Mouse (Mus musculus): Measurements from ENCODE around the gene Golm1.

Golm1 gene

DNA sequence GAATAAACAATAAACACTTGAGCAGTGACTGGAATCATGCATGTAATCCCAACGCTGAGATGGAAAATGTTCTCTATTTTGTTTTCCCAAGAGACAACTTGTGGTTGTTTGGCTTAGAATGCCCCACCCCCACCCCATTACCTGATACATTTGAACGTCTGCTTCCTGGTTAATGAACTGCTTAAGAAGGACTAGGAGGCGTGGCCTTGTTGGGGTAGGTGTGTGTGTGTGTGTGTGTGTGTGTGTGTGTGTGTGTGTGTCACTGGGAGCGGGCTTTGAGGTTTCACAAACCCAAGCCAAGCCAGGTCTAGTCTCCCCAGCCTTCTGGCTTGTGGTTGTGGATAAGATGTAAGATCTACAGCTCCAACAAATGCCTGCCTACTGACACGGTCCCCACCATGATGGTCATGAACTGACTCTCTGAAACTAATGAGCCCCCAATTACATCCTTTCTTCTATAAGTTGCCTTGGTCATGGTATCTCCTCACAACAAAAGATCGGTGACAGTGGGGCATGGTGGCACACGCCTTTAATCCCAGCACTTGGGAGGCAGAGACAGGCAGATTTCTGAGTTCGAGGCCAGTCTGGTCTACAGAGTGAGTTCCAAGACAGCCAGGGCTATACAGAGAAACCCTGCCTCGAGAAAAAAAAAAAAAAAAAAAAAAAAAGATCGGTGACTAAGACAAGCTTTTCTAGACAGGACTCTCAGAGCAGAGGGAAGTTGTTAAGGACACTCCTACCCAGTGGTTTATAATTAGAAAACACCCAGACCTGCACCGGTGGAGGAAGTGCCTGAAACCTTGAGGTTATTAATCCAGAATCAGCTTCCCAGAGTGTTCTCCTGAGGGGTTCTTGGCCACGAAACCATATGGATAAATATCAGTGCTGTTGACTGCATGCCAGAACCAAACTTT lies 962 bp upstream of the Golm1 start:
- no peak for DNase-seq (ENCODE audit: low spot score)

DNA sequence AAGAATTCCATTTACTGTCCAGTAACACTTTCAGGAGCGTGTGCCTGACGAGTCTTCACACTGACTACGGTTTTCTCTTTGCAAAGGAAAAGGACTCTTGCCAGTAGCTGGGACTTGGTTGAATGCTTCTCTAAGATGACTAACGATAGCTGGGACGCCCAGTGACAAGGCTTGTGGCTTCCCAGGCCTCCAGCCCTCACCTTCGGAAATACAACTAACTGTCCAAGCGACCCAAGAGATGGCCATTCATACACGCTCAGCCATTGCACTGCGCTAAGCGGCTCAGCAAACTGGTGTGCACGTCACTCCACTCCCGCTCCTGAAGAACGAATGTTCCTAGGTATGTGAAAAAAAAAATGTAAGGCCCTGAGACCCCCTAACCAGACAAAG lies 855 bp downstream of the Golm1 start:
- no peak for DNase-seq (ENCODE audit: low spot score)

DNA sequence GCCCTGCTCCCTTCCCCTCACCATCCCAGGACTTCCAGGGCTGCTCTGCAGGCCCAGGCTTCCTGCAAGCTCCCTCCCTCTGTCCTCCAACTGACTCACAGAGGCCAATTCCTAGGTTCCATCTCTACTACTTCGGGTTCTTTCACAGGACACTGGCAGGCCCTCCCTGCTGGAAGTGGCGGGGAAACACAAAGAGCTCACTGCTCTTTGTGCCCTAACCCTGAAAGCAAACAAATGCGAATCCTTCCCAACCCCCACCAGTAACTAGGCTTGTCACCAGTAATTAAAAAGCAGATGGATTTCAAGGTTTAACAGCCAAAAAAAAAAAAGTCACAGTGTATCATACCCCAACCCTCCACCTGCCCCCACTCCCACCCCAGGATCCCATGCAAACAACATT lies 1.4 kb downstream of the Golm1 start:
- no peak for DNase-seq (ENCODE audit: low spot score)

DNA sequence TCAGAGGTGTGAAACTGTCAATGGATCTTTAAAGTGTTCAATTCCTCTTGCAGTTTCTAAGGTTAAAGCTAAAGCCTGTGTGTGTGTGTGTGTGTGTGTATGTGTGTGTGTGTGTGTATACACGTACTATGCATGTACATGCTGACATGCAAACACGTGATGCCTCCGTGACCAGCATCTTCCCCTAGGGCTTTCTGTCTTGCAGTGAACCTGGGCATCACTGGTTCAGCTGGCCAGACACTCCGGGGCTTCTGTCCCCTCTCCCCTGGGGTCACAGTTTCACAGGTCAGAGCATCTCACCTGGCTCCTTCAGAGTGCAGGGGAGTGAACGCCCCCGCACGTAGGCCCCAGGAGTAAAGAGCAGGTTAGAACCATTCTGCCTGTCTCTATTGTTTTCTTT lies 2.0 kb downstream of the Golm1 start:
- DNase-seq (ENCODE audit: low spot score): no peak

DNA sequence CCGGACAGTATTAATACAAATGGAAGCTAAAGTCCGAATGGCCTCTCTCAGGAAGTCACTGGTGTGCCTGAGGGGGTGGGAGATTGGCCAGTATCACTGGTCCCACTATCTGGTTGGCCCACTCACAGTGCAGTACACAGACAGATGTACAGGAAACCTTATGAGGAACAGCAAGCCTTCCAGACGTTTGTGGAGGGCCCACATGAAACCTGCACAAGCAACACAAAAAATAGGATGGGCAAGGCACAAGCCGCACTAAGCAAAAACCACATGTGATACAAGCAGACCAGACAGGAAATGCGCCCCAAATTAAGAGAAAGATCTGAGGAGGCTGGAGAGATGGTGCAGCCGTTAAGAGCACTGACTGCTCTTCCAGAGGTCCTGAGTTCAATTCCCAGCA lies 3.4 kb downstream of the Golm1 start:
- no peak for DNase-seq (ENCODE audit: low spot score)

DNA sequence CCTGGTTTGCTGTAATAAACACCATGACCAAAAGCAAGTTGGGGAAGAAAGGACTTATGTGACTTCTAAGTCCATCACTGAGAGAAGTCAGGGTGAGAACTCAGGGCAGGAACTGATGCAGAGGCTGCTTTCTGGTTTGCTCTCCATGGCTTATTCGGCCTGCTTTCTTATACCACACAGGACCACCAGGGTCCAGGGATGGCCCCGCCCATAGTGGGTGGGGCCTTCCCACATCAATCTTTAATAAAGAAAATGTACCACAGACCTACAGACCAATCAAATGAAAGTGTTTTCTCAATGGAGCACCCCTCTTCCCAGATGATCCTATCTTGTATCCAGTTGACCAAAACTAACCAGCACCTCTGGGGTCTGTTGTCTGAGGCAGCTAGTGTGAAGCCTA lies 4.1 kb downstream of the Golm1 start:
- no peak for DNase-seq (ENCODE audit: low spot score)

DNA sequence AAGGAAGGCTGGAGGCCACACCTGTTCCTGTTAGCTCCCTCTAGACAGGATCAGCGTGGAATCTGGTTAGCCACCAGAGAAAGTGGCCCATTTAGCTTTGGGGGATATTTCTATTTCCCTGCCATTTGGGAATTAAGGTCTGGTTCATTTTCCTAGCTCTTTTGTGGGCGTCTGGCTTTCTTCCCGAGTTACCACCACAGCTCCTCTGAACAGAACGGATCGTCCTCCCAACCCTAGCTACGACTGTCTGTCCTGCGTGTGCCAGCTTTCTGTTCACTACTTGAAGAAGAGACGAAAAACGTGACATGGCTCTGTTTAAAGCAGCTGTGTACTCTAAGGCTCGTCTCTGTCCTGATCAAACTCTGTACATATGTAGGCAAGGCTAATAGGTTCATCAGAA lies 5.7 kb downstream of the Golm1 start:
- no peak for DNase-seq (ENCODE audit: low spot score)

DNA sequence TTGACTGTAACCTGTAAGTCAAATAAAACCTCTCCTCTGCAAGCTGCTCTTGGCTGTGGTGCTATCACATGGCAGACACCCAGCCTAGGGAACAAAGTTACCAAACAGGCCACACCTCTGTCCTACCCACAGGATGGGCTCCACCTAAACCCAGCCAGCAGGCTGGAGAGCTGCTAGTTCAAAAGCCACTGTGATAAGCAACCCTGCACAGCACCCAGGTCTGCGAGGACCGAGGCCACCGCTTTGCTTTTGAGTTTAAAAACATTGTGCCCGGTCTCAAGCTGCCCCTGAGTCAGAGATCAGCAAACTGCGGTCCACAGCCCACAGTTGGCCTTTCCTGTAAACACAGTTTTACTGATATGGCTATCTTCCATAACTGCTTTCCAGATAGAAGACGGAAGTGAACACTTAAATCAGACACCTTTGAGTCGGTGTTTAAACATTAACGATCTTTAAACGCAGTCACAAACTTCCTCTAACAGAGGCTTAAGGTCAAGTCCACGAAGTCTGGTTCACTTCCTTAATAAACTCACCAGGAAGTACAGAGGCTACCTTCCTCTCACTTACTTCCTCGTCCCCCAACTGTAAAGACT lies 7.0 kb downstream of the Golm1 start:
- DNase-seq (ENCODE audit: low spot score): no peak

DNA sequence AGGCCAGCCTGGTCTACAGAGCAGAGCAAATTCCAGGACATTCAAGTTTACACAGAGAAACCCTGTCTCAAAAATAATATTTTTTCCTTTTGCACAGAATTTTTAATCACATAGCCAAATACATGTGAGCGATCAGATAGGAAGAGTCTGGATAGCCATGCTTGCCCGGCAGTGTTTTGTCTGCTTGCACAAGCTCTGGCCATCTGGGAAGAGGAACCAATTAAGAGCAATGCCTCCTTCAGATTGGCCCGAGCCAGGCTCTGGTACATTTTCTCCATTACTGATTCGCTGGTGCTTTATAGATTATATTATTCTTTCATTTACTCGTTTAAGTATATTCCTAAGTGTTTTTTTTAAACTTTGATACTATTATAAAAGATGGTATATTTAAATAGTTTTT lies 7.8 kb downstream of the Golm1 start:
- DNase-seq (ENCODE audit: low spot score): no peak

DNA sequence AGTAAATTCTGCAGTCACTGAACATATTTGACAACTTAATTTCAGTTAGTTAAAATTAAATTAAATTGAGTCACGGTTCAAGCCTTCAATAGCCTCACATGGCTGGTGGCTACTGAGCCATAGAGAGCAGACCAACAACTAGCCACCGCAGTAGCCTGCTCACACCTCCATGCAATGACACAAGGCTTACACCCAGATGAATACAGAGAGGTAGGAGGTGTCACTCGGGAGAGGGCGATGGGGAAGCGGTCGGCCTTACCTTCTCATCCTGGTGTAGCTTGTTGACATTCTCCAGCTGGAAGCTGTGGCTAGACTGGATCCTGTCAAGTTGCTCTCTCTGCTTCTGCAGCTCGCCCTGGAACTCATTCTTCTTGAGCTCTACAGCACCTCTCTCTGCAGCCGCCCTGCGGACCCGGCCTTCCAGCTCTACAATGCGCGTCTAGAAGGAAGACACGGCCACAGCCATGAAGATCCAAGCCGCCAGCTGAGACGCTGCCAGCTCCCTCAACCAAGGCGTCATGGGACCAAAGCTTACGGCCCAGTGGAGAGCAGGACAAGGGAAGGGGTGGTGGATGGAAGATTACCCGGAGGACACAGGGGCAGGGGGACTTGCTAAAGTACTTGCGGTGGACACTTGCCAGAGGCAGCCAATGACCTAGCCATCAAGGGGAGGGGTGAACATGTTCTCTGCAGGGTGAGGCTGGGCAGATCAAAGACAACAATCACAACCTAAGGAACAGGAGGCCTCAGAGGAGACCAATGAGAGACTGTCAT lies 11.5 kb downstream of the Golm1 start:
- DNase-seq (ENCODE audit: low spot score): no peak

DNA sequence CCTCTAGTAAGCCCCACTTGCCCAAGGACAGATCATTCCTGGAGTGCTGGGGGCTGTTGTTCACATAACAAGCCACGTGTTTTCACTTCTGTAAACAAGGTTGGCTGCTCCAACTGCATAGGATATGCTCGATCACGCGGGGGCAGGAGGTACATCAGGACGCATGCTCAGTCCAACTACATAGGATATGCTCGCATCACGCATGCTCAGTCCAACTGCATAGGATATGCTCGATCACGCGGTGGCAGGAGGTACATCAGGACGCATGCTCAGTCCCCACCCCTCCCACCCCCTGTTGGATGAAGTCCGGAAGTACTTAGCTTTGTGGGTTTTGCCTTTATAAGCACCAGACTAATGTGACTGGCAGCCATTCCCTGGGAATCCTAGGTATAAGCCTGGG lies 13.6 kb downstream of the Golm1 start:
- no peak for DNase-seq (ENCODE audit: low spot score)

DNA sequence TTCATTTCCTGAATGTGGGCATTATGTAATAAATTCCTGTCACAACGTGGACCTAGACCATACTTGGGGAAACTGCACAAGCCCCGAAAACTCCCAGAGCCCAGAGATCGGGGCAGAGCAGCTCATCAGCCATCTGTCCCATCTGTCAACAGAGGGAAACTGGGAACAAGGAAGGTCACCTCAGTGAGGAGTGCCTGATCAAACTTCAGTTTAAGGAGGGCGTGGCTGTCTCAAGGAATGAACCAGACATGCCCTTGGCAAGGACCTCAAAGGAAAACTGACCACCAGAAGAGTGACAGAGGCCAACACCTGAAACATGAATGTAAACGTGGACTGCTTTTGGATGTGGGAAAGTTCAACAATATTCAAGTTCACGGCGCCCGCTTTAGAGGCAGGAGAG lies 14.2 kb downstream of the Golm1 start:
- DNase-seq (ENCODE audit: low spot score): no peak

DNA sequence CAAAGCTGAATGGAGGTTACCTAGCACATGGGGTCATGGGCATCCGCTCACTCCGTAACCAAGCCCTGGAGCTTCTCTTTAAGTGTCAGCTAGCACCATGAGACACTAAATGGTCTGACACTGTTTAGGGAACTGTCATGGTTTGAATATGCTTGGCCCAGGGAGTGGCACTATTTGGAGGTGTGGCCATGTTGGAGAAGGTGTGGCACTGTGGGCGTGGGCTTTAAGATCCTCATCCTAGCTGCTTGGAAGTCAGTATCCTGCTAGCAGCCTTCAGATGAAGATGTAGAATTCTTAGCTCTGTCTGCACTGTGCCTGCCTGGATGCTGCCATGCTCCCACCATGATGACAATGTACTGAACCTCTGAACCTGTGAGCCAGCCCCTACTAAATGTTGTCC lies 15.2 kb downstream of the Golm1 start:
- no peak for DNase-seq (ENCODE audit: low spot score)

DNA sequence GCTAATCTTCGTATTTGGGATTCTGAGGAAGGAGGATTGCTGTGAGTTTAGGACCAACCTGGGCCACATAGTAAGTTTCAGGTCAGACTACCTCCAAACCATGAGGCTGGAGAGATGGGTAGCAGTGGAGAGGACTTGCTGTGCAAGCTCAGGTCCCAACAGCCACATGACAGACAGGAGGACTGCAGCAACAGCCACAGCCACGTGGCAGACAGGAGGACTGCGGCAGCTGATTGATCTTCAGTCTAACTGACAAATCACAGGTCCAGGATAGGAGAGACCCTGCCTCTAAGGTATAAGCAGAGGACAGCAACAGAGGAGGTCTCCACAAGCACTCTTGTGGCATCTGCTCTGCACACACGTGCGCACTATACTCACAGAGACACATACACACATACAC lies 17.8 kb downstream of the Golm1 start:
- no peak for DNase-seq (ENCODE audit: low spot score)

DNA sequence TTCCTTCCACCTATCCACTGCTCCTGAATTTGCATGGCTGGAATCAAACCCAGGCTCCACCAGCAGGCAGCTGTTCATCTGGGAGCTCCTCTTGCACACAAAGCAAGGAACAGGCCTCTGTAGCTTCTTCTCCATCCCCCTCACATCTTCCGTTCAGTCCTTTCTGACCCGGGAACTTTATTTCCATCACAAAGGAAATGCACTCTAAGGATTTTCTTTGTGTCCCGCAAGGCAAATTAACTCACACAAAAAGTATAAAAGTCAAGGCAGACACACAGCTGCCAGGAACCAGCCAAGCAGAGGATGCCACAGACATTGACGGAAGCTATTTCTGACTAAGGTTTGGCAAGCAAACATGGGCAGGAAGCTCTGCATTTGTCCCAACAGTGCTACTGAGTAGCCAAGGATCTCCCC lies 18.6 kb downstream of the Golm1 start:
- no peak for DNase-seq (ENCODE audit: low spot score)

DNA sequence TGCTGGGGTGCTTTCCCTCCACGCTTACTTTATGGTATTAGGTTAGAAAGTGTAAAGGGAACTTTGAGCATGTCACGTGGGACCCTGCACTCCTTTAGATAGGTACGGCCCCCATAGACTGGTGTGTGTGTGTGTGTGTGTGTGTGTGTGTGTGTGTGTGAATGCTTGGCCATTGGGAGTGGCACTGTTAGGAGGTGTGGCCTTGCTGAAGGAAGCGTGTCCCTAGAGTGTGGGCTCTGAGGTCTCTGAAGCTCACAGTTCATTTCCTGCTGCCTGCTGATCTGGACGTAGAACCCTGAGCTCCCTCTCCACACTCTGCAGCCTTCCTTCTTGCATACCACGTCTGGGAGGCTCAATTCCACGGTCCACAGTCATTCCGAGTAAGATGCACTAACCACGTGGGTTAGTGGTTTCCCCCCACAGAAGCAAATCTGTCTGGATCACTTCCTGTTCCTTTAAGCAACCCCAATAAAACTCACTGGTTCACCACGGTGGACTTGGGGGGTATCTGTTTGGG lies 19.2 kb downstream of the Golm1 start:
- DNase-seq (ENCODE audit: low spot score): no peak

DNA sequence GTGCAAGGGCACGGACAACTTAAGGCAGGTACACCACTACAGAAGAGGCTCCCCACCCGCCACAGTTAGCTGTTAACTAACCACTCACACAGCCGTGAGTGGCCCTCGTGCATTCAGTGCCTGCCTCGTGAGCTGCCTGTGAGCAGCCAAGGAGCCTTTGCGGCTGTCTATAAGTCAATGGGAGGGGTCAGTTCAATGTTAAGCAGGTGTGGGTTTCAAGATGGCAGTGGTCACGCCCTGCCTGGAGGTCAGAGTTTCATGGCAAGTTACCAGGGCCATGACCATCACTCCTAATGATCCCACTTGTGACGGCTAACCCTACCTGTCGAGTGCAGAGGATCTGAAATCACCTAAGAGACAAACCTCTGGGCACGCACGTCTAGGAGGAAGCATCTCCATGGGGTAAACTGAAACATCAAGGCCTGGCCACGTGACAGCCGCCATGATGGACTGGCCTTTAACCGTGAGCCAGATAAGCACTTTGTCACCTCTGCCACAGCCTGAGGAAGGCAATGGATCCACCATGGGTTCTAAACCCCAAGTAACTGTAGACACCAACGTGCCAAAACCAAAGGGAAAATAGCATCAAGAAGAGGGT lies 19.8 kb downstream of the Golm1 start:
- DNase-seq (ENCODE audit: low spot score): no peak

DNA sequence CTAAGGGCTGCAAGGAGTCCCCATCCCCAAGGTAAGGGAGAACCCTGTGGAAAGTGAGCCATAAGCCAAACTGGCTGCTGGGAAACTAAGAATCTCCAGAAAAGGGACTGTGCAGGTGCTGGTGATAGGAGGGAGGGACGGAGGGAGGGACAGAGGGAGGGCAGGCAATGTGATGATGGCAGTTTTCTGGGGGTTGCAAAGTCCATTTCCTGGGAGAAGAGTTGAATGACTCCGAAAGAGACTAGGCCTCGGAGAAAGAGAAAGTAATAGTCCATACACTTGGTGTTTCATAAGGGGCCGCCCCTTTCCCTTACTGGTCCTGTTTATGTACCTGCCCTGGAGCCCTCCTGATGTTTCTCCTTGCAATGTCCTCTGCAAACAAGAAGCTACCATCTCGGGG lies 21.1 kb downstream of the Golm1 start:
- no peak for DNase-seq (ENCODE audit: low spot score)

DNA sequence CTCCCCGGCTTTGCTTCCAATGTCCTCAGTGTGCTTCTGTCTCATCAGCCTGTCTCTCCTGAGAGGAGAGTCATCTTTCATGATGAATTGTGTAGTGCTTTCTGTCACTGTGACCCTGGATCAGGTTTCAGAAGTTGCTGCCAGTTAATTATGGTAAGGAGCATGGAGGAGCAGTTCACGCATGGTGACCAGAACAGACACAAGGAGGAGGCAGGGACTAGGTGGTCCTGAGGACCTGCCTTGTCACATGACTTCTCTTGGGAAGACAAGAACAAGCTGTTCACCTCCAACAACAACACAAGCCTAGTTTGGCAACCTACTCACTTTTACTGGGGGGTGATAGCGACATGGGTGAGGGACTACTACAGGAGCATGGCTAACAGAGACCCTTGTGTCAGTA lies 22.5 kb downstream of the Golm1 start:
- DNase-seq (ENCODE audit: low spot score): no peak

DNA sequence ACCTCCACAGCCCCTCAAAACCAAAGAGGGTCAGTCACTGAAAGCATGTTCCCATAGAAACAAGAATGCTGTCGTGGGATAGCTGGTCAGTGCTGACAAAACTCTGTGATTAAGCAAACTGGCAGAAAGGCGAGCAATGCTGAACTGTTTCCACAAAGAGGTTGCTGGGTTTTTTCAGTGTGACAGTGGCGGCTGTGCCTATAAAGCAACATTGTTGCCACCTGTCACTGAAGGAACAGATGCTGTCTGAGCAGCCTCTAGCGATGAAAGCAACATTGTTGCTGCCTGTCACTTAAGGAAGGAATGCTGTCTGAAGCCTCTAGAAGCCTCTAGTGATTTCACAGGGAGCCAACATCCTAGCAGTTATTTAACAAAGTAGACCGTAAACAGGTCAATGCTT lies 23.0 kb downstream of the Golm1 start:
- DNase-seq (ENCODE audit: low spot score): no peak

DNA sequence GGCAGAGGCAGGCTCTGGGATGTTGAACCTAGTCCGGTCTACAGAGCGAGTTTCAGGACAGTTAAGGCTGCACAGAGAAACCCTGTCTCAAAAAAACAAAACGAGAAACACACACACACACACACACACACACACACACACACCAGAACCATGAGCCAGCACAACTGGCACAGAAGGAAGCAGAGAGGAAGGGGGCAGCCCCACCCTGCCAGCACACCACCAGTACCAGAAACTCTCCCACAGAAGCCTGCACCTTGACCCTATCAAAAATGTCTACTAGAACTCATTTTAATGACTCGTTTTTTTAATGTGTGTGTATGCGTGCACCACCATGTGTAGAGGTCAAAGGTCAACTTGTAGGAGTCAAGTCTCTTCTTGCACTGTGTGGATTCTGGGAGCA lies 25.8 kb downstream of the Golm1 start:
- no peak for DNase-seq (ENCODE audit: low spot score)

DNA sequence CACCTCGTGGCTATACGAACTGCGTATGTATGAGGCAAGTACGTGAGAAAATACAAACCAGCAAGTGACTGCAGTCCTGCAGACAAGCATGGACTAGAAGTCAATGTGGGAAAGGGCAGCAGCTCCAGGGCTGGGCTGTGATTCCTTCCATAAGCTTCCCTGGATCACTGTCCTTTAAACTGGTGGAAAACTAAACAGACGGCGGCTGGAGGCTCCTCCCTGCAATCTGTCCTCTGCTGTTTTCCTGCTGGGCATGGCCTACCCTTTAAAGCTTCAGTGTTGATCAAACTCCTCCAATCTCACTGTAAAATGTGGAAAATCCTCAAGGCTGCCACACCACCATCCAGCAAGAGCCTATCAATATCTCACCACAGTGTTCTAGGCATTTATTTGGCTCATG lies 27.0 kb downstream of the Golm1 start:
- DNase-seq (ENCODE audit: low spot score): no peak

DNA sequence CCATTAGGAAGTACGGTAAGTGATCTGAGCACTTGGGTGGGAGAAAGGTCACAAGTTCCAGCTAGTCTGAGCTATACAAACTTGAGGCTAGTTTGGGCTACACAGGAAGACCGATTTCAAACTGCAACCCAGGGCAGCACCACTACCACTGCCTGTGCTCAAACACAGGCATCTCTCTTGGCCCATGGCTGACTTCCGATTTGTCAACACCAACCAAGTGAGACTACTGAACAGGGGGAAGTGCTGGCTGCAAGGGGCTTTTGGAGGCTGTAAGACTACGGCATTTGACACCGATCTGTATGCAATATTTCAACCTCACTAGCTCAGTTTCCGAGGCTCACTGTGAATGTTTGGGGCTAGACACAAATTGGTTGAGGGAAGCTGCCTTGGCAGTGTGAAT lies 28.1 kb downstream of the Golm1 start:
- no peak for DNase-seq (ENCODE audit: low spot score)

Measured in layer of hippocampus, adult 9-10 months (tissue).